Mouse (Mus musculus) ES-E14 (cell line): ENCODE measurements around the gene Fis1. TPM values are rescaled to one million over a fixed set of nuclear protein-coding genes. Genes with fewer than 3 reads are reported as not detected.

Experiments used
- DNase-seq: peaks from one replicate; pipeline ENCODE4 v3.0.0-alpha.2; 2013; ENCODE audit warnings: low read depth, low spot score
- H3K27ac ChIP-seq: 2 replicates; pipeline ENCODE4 v1.5.1; 2012; ENCODE audit warnings: low read depth, mild to moderate bottlenecking, low read length, moderate library complexity, mixed read lengths; ENCODE audit not compliant: poor library complexity, insufficient read depth, severe bottlenecking
- H3K36me3 ChIP-seq: 2 replicates; pipeline ENCODE4 v1.6.1; 2012; ENCODE audit warnings: mild to moderate bottlenecking, low read length, moderate library complexity, mixed read lengths; ENCODE audit not compliant: control insufficient read depth, poor library complexity, insufficient read depth, severe bottlenecking
- H3K4me1 ChIP-seq, 2 experiments: fragments of 150-350 bp in 1 of 2; sonication (generic) in 1 of 2; 2 replicates each; pipeline ENCODE4 v1.6.1; 2012; ENCODE audit warnings: low read length in 2 of 2, mild to moderate bottlenecking in 1 of 2, mixed read lengths in 1 of 2; ENCODE audit not compliant: control insufficient read depth in 2 of 2, insufficient read depth in 2 of 2, poor library complexity in 1 of 2
- H3K4me3 ChIP-seq, 2 experiments: fragments of 150-350 bp in 1 of 2; sonication (generic) in 1 of 2; 2 replicates each; pipeline ENCODE4 v1.5.1; 2012; ENCODE audit warnings: low read length in 2 of 2, low read depth in 1 of 2, mild to moderate bottlenecking in 1 of 2, mixed read lengths in 1 of 2; ENCODE audit not compliant: insufficient read depth in 1 of 2, poor library complexity in 1 of 2, severe bottlenecking in 1 of 2
- H3K9ac ChIP-seq: 2 replicates; pipeline ENCODE4 v1.6.1; 2012; ENCODE audit warnings: low read depth, mild to moderate bottlenecking, low read length, mixed read lengths; ENCODE audit not compliant: poor library complexity, insufficient read depth, severe bottlenecking
- H3K9me3 ChIP-seq: fragments of 150-350 bp; sonication (generic); 2 replicates; pipeline ENCODE4 v1.6.1; 2012; ENCODE audit warnings: low read depth, mild to moderate bottlenecking, low read length; ENCODE audit not compliant: control insufficient read depth, insufficient read depth
- CHD2 ChIP-seq: IDR thresholded peaks from 2 replicates; pipeline ENCODE4 v1.6.1; 2014; ENCODE audit warnings: mild to moderate bottlenecking, low read depth, low read length, inconsistent platforms
- HCFC1 ChIP-seq: IDR thresholded peaks from 2 replicates; pipeline ENCODE4 v1.6.1; 2012; ENCODE audit warnings: low read length, inconsistent platforms, borderline replicate concordance; ENCODE audit not compliant: insufficient read depth
- MAFK ChIP-seq: IDR thresholded peaks from 2 replicates; pipeline ENCODE4 v1.6.1; 2014; ENCODE audit warnings: mild to moderate bottlenecking, low read depth, low read length, inconsistent platforms; ENCODE audit not compliant: insufficient read depth
- ZC3H11A ChIP-seq: IDR thresholded peaks from 2 replicates; pipeline ENCODE4 v1.6.1; 2012; ENCODE audit warnings: low read depth, mild to moderate bottlenecking, inconsistent platforms, low read length, borderline replicate concordance
- ZNF384 ChIP-seq: IDR thresholded peaks from 2 replicates; pipeline ENCODE4 v1.6.1; 2012; ENCODE audit warnings: low read depth, low read length, inconsistent platforms
- in situ Hi-C, 2 experiments: fragments of 600-800 bp; cut with MboI; formaldehyde crosslinking; loops; one replicate each; pipeline ENCODE4 v1.15.1; 2025; ENCODE audit warnings: low sequenced_read_pairs in 2 of 2, inconsistent platforms in 1 of 2; ENCODE audit not compliant: unreplicated experiment in 2 of 2
- total RNA-seq: library from RNA; depleted of rRNA; stranded (reverse); fragments of 300-350 nt; gene quantifications from 2 replicates; pipeline ENCODE4 v1.2.3, GENCODE M21; 2012

The Fis1 gene
- total RNA-seq, 1 experiment: 114 TPM

GRCm38 (mm10) chr5:136979762-136980161 lies 26.7 kb downstream of the Fis1 start:
- no peak for DNase-seq
- H3K9me3 ChIP-seq: no peaks in the 10 kb centered on the region
- in situ Hi-C loops: no loop called here
- H3K9ac ChIP-seq: no peak overlapping the region
- H3K4me3 ChIP-seq: no peak overlapping the region
- H3K4me1 ChIP-seq: 0 out of 4 replicates have a peak, but pooled peaks cover 0 to 2% of the 10 kb centered on the region in 2 experiments
- no peak for TF ChIP-seq CHD2
- TF ChIP-seq ZNF384: no peak
- TF ChIP-seq HCFC1: no peak
- TF ChIP-seq ZC3H11A: no peak
- TF ChIP-seq MAFK: no peak
- H3K27ac ChIP-seq: no peak overlapping the region
- H3K36me3 ChIP-seq: peaks cover 3% of the 10 kb centered on the region

- TF ChIP-seq MAFK (no peak), ZC3H11A (0 out of 2 replicates have a peak, but pooled peaks have one; percentile 14)
- in situ Hi-C loops: no loop called here
- H3K9ac ChIP-seq: no peak overlapping the region
- 0 out of 4 replicates have a peak, but pooled peaks cover 0 to 2% of the 10 kb centered on the region in 2 experiments for H3K4me1 ChIP-seq
- H3K36me3 ChIP-seq: peaks cover 3% of the 10 kb centered on the region
- no peak for DNase-seq
- no peak overlapping the region for H3K4me3 ChIP-seq
- no peak overlapping the region for H3K27ac ChIP-seq
- H3K9me3 ChIP-seq: no peaks in the 10 kb centered on the region
Measured at GRCm38 (mm10) chr5:136980974-136981373, 27.9 kb downstream of the Fis1 start.

GRCm38 (mm10) chr5:136982338-136982930 lies 29.4 kb downstream of the Fis1 start:
- peak; percentile 39 for DNase-seq
- H3K9ac ChIP-seq: no peak overlapping the region
- TF ChIP-seq ZNF384: no peak
- TF ChIP-seq CHD2: no peak
- no peak for TF ChIP-seq HCFC1
- TF ChIP-seq MAFK: no peak
- TF ChIP-seq ZC3H11A: no peak

GRCm38 (mm10) chr5:136984828-136985227 lies 31.8 kb downstream of the Fis1 start:
- no peak overlapping the region for H3K4me3 ChIP-seq
- no peak overlapping the region for H3K27ac ChIP-seq
- H3K36me3 ChIP-seq: peaks cover 9% of the 10 kb centered on the region
- no peak for DNase-seq
- TF ChIP-seq HCFC1 (no peak), ZC3H11A (no peak), MAFK (no peak), CHD2 (no peak), ZNF384 (no peak)
- H3K9ac ChIP-seq: no peak overlapping the region
- H3K4me1 ChIP-seq: 0 out of 4 replicates have a peak, but pooled peaks cover 0 to 9% of the 10 kb centered on the region in 2 experiments
- in situ Hi-C loops: no loop called here
- no peaks in the 10 kb centered on the region for H3K9me3 ChIP-seq

More at GRCm38 (mm10) chr5:136982338-136982930, 29.4 kb downstream of the Fis1 start:
- H3K9me3 ChIP-seq: no peaks in the 10 kb centered on the region
- in situ Hi-C loops: no loop called here
- H3K36me3 ChIP-seq: peaks cover 3% of the 10 kb centered on the region
- H3K4me3 ChIP-seq: no peak overlapping the region
- no peak overlapping the region for H3K27ac ChIP-seq
- H3K4me1 ChIP-seq: 0 out of 4 replicates have a peak, but pooled peaks cover 0 to 2% of the 10 kb centered on the region in 2 experiments

- in situ Hi-C loops: no loop called here
- Histone ChIP-seq H3K27ac (peak within 1 kb of the TSS; percentile 71), H3K4me1 (0 out of 4 replicates have a peak, but pooled peaks cover 0 to 9% of the 10 kb centered on the region in 2 experiments), H3K36me3 (peaks cover 28% of the 10 kb centered on the region), H3K9ac (peak within 1 kb of the TSS; percentile 87), H3K4me3 (peak within 1 kb of the TSS; percentile 76 to 89), H3K9me3 (no peaks in the 10 kb centered on the region)
- peak; percentile 98 for DNase-seq
- no peak for TF ChIP-seq CHD2
- TF ChIP-seq ZNF384: peak; percentile 86
- no peak for TF ChIP-seq ZC3H11A
- TF ChIP-seq MAFK: no peak
- TF ChIP-seq HCFC1: peak; percentile 86
Measured at GRCm38 (mm10) chr5:136986695-136987137, 33.6 kb downstream of the Fis1 start, which contains the start of gene Plod3. TSS of gene Plod3 (plus strand) at chr5:136987019.
